Comparison of ENCODE assay signal across 16 mouse cellular contexts in the genomic region with DNA sequence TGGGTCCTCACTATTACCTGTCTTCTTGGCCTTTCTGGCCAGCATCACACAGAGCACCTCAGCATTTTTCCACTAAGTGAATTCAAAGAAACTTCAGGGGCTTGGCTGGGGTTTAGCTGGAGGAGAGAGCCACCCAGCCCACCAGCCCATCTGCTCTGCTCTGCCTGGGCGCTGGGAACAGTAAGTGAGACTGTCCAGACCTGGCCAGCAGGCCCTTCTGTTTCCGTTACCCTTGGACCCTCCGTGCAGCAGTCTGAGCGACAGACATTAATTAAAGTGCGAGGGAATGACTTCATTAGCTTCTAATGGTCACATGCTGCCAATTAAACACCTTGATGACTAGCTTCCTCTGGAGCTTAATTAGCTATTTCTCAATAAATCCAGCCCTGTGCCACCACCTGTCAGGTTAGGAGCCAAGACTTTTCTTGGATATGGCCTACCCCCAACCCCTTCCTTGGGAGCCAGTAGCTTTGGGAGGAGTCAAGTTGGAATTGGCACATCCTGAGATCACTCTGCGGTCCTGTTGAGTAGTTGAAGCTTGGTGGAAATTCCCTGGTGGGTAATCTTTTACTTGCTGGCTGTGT. TPM values are rescaled to one million over a fixed set of nuclear protein-coding genes. Genes with fewer than 3 reads are reported as not detected.
DNase-seq lines count a peak whose midpoint lies in the region; ATAC-seq and TF ChIP-seq lines count a peak whose summit lies in the region.
"Had no signal": no experiment of that assay in that cellular context is flagged by ENCODE, and none has a peak within 500 bp of the region (broad histone marks: within the 10 kb centered on the region; RNA-seq: fewer than 3 reads in every experiment).

No protein-coding gene starts in this region.

- H3K4me3 ChIP-seq in hindbrain, embryonic 13.5 days: no peak overlapping the region
- no peak overlapping the region for H3K4me3 ChIP-seq in hindbrain, embryonic 11.5 days (ENCODE audit: low read depth, low read length)
- no peak overlapping the region for H3K4me3 ChIP-seq in forebrain, embryonic 11.5 days (ENCODE audit: low read depth, low read length)
- H3K4me3 ChIP-seq in hindbrain, postnatal 0 days (ENCODE audit: low read length): no peak overlapping the region
- H3K4me3 ChIP-seq: heart, embryonic 10.5 days; stomach, embryonic 15.5 days had no signal

- H3K4me1 ChIP-seq in hindbrain, embryonic 13.5 days (replicated peaks): peaks cover 27% of the 10 kb centered on the region
- no peaks in the 10 kb centered on the region for H3K4me1 ChIP-seq in hindbrain, embryonic 11.5 days (replicated peaks; ENCODE audit: control insufficient read depth, insufficient read depth, low read length)
- H3K4me1 ChIP-seq in forebrain, embryonic 11.5 days (replicated peaks; ENCODE audit: control insufficient read depth, insufficient read depth, low read length): no peaks in the 10 kb centered on the region
- peaks cover 6% of the 10 kb centered on the region; the same call in 1 of the 2 replicates for H3K4me1 ChIP-seq in hindbrain, postnatal 0 days (ENCODE audit: insufficient read depth, low read length)
- H3K4me1 ChIP-seq: stomach, embryonic 15.5 days had no signal

- no peaks in the 10 kb centered on the region for H3K9me3 ChIP-seq in hindbrain, embryonic 13.5 days
- H3K9me3 ChIP-seq in hindbrain, embryonic 11.5 days (ENCODE audit: control insufficient read depth, low read length): no peaks in the 10 kb centered on the region
- H3K9me3 ChIP-seq in forebrain, embryonic 11.5 days (ENCODE audit: control insufficient read depth, low read length): no peaks in the 10 kb centered on the region
- H3K9me3 ChIP-seq in hindbrain, postnatal 0 days (ENCODE audit: low read length): no peaks in the 10 kb centered on the region
- H3K9me3 ChIP-seq: heart, embryonic 10.5 days; stomach, embryonic 15.5 days had no signal

- H3K9ac ChIP-seq in hindbrain, embryonic 13.5 days: no peak overlapping the region
- no peak overlapping the region for H3K9ac ChIP-seq in hindbrain, embryonic 11.5 days (ENCODE audit: low read depth, low read length)
- H3K9ac ChIP-seq in forebrain, embryonic 11.5 days (ENCODE audit: low read length): no peak overlapping the region
- H3K9ac ChIP-seq in hindbrain, postnatal 0 days (replicated peaks; ENCODE audit: low read length): no peak overlapping the region
- H3K9ac ChIP-seq: stomach, embryonic 15.5 days had no signal

- H3K36me3 ChIP-seq in hindbrain, embryonic 13.5 days: no peaks in the 10 kb centered on the region
- no peaks in the 10 kb centered on the region for H3K36me3 ChIP-seq in hindbrain, embryonic 11.5 days (ENCODE audit: control insufficient read depth, insufficient read depth, low read length)
- H3K36me3 ChIP-seq in forebrain, embryonic 11.5 days (ENCODE audit: control insufficient read depth, insufficient read depth, low read length): no peaks in the 10 kb centered on the region
- H3K36me3 ChIP-seq in hindbrain, postnatal 0 days (ENCODE audit: insufficient read depth, low read length): no peaks in the 10 kb centered on the region
- H3K36me3 ChIP-seq: heart, embryonic 10.5 days; stomach, embryonic 15.5 days had no signal

- no peak for DNase-seq in hindbrain, embryonic 11.5 days (ENCODE audit: low spot score)
- peak; percentile 45 for DNase-seq in 3T3-L1 (ENCODE audit: low read depth, low spot score)
- DNase-seq in forebrain, embryonic 11.5 days (ENCODE audit: low spot score): no peak
- DNase-seq in hindbrain, postnatal 0 days (ENCODE audit: low spot score): peak; percentile 58
- DNase-seq in ovary, postnatal 10 days (ENCODE audit: low spot score): no peak
- no peak for DNase-seq in lung, postnatal 10 days
- DNase-seq: cerebellum, adult 9-11 months; gastrocnemius, postnatal 36 days; heart, postnatal 10 days; layer of hippocampus, postnatal 36 days; lung, postnatal 14 days; thymus, adult 2 months had no signal

- WGBS in hindbrain, embryonic 13.5 days: 51% methylated on average over 6 of the region's 6 CpGs
- 81% methylated on average over 6 of the region's 6 CpGs for WGBS in hindbrain, embryonic 11.5 days
- 59% methylated on average over 6 of the region's 6 CpGs for WGBS in forebrain, embryonic 11.5 days
- 45% methylated on average over 6 of the region's 6 CpGs for WGBS in hindbrain, postnatal 0 days

- no peak overlapping the region for H3K27ac ChIP-seq in hindbrain, embryonic 13.5 days
- no peak overlapping the region for H3K27ac ChIP-seq in hindbrain, embryonic 11.5 days (ENCODE audit: low read depth, low read length)
- no peak overlapping the region for H3K27ac ChIP-seq in forebrain, embryonic 11.5 days (ENCODE audit: low read depth, low read length)
- no peak overlapping the region for H3K27ac ChIP-seq in hindbrain, postnatal 0 days
- H3K27ac ChIP-seq: heart, embryonic 10.5 days; stomach, embryonic 15.5 days had no signal

- no peak overlapping the region for H3K4me2 ChIP-seq in hindbrain, embryonic 13.5 days
- no peak overlapping the region for H3K4me2 ChIP-seq in hindbrain, embryonic 11.5 days (replicated peaks; ENCODE audit: low read depth, low read length)
- no peak overlapping the region for H3K4me2 ChIP-seq in forebrain, embryonic 11.5 days (ENCODE audit: low read depth, low read length, severe bottlenecking)
- no peak overlapping the region for H3K4me2 ChIP-seq in hindbrain, postnatal 0 days (ENCODE audit: low read depth, low read length)
- H3K4me2 ChIP-seq: stomach, embryonic 15.5 days had no signal

- H3K27me3 ChIP-seq in hindbrain, embryonic 13.5 days: no peaks in the 10 kb centered on the region
- H3K27me3 ChIP-seq in hindbrain, embryonic 11.5 days (ENCODE audit: control insufficient read depth, insufficient read depth, low read length): no peaks in the 10 kb centered on the region
- no peaks in the 10 kb centered on the region for H3K27me3 ChIP-seq in forebrain, embryonic 11.5 days (ENCODE audit: control insufficient read depth, insufficient read depth, low read length)
- no peaks in the 10 kb centered on the region for H3K27me3 ChIP-seq in hindbrain, postnatal 0 days (ENCODE audit: insufficient read depth, low read length)
- H3K27me3 ChIP-seq: stomach, embryonic 15.5 days had no signal

- ATAC-seq in hindbrain, embryonic 13.5 days (ENCODE audit: low FRiP score): peak; percentile 51; the same call in 1 of the 2 replicates
- ATAC-seq in hindbrain, embryonic 11.5 days (ENCODE audit: low FRiP score): no peak
- ATAC-seq in forebrain, embryonic 11.5 days (replicated peaks; ENCODE audit: low FRiP score): peak; percentile 72
- ATAC-seq in hindbrain, postnatal 0 days: peak; percentile 68
- ATAC-seq in granulocyte monocyte progenitor cell, adult 5-6 weeks (replicated peaks; ENCODE audit: poor library complexity, severe bottlenecking): no peak

- no peak for TF ChIP-seq CTCF in hindbrain, postnatal 0 days (IDR thresholded peaks at IDR 0.05; ENCODE audit: low read depth)

RNA-seq across cellular contexts. Expression of gene Camk1g, which starts 36.1 kb away (rescaled TPM):
- polyA plus RNA-seq in hindbrain, embryonic 13.5 days (2015; fragmentation: Nextera tagmentation; extraction: Ambion mirVana): 31.7 and 35.5 TPM in 2 replicates
- polyA plus RNA-seq in hindbrain, embryonic 11.5 days (2014; fragmentation: Nextera tagmentation; extraction: Ambion mirVana): 12.2 and 13.7 TPM in 2 replicates
- 15.0 and 17.4 TPM in 2 replicates for polyA plus RNA-seq in forebrain, embryonic 11.5 days (2014; fragmentation: Nextera tagmentation; extraction: Ambion mirVana)
- total RNA-seq in hindbrain, postnatal 0 days (2014; rRNA removed): 32.9 and 34.6 TPM in 2 replicates
- polyA plus RNA-seq in hindbrain, postnatal 0 days (2015; fragmentation: Nextera tagmentation; extraction: Ambion mirVana): 30.9 and 35.1 TPM in 2 replicates
- not detected in 2 replicates for total RNA-seq in granulocyte monocyte progenitor cell, adult 5-6 weeks (2014; fragmentation: Nextera tagmentation)
- total RNA-seq in granulocyte monocyte progenitor cell, adult 5-6 weeks (2017): not detected in 2 replicates

Comparison
In these comparisons a context has a peak if more than half of its experiments do, and no peak if none do; other contexts are left out.
1. ATAC-seq: peak in hindbrain, embryonic 13.5 days (single experiment), forebrain, embryonic 11.5 days (single experiment) and hindbrain, postnatal 0 days (single experiment); none in hindbrain, embryonic 11.5 days (single experiment) and granulocyte monocyte progenitor cell, adult 5-6 weeks (single experiment).
2. DNase-seq: peak in 3T3-L1 (single experiment) and hindbrain, postnatal 0 days (single experiment); none in hindbrain, embryonic 11.5 days (single experiment), forebrain, embryonic 11.5 days (single experiment), ovary, postnatal 10 days (single experiment) and lung, postnatal 10 days (single experiment).